Mouse (Mus musculus): ENCODE data around the gene Fgf7. TPM values are rescaled to one million over a fixed set of nuclear protein-coding genes. Genes with fewer than 3 reads are reported as not detected.

Gene Fgf7
- total and polyA plus RNA-seq, 3 experiments: not detected

GRCm38 (mm10) chr2:126045621-126046020 is 11.2 kb downstream of the Fgf7 start:
- Histone ChIP-seq H3K27me3 (ENCODE audit: control insufficient read depth in 1 of 2, insufficient read depth in 2 of 2, low read length in 2 of 2) (peaks cover 3 to 7% of the 10 kb centered on the region in 2 experiments), H3K27ac (ENCODE audit: control insufficient read depth, low read depth, low read length) (no peak overlapping the region), H3K9ac (ENCODE audit: control insufficient read depth, low read depth, low read length, poor library complexity, severe bottlenecking) (no peak overlapping the region), H3K4me3 (ENCODE audit: control insufficient read depth in 1 of 2, insufficient read depth in 1 of 2, low read depth in 2 of 2, low read length in 2 of 2) (no peak overlapping the region), H3K36me3 (ENCODE audit: control insufficient read depth in 1 of 2, insufficient read depth in 2 of 2, low read length in 2 of 2) (no peaks in the 10 kb centered on the region), H3K79me2 (ENCODE audit: control insufficient read depth, insufficient read depth, low read length, poor library complexity) (no peaks in the 10 kb centered on the region), H3K9me3 (replicated peaks; ENCODE audit: insufficient read depth, low read length) (no peaks in the 10 kb centered on the region), H3K4me1 (ENCODE audit: control insufficient read depth in 1 of 2, insufficient read depth in 2 of 2, low read length in 2 of 2) (no peaks in the 10 kb centered on the region)
- DNase-seq (ENCODE audit: low read depth, low spot score): no peak
- no peak for TF ChIP-seq TCF12 (IDR thresholded peaks at IDR 0.05; ENCODE audit: low read depth, low read length)
- TF ChIP-seq TAL1 (IDR thresholded peaks at IDR 0.05; ENCODE audit: low read length): no peak
- TF ChIP-seq POLR2AphosphoS5 (IDR thresholded peaks at IDR 0.05; ENCODE audit: borderline replicate concordance, low read depth, low read length): no peak
- no peak for TF ChIP-seq CTCF (IDR thresholded peaks at IDR 0.05 in 2 of 3, conservative IDR thresholded peaks at IDR 0.05 in 1 of 3; ENCODE audit: control insufficient read depth in 1 of 3, insufficient read depth in 1 of 3, low read depth in 2 of 3, low read length in 3 of 3, poor library complexity in 1 of 3, severe bottlenecking in 1 of 3)
- no peak for TF ChIP-seq MAZ (IDR thresholded peaks at IDR 0.05; ENCODE audit: low read depth, low read length)
- no peak for TF ChIP-seq USF1 (IDR thresholded peaks at IDR 0.05; ENCODE audit: low read depth, low read length)
- TF ChIP-seq CHD1 (IDR thresholded peaks at IDR 0.05; ENCODE audit: low read depth, low read length): no peak
- TF ChIP-seq ZMIZ1 (IDR thresholded peaks at IDR 0.05; ENCODE audit: low read depth, low read length): no peak
- no peak for TF ChIP-seq KAT2A (conservative IDR thresholded peaks at IDR 0.05; ENCODE audit: low read depth, low read length)

GRCm38 (mm10) chr2:126052749-126053557 is 18.5 kb downstream of the Fgf7 start:
- H3K4me1 ChIP-seq (ENCODE audit: control insufficient read depth in 1 of 2, insufficient read depth in 2 of 2, low read length in 2 of 2): no peaks in the 10 kb centered on the region
- no peak overlapping the region for H3K27ac ChIP-seq (ENCODE audit: control insufficient read depth, low read depth, low read length)
- H3K4me3 ChIP-seq (ENCODE audit: control insufficient read depth in 1 of 2, insufficient read depth in 1 of 2, low read depth in 2 of 2, low read length in 2 of 2): no peak overlapping the region
- H3K27me3 ChIP-seq (ENCODE audit: control insufficient read depth in 1 of 2, insufficient read depth in 2 of 2, low read length in 2 of 2): peaks cover 4 to 5% of the 10 kb centered on the region in 2 experiments
- no peaks in the 10 kb centered on the region for H3K36me3 ChIP-seq (ENCODE audit: control insufficient read depth in 1 of 2, insufficient read depth in 2 of 2, low read length in 2 of 2)
- H3K9me3 ChIP-seq (replicated peaks; ENCODE audit: insufficient read depth, low read length): no peaks in the 10 kb centered on the region
- no peak overlapping the region for H3K9ac ChIP-seq (ENCODE audit: control insufficient read depth, low read depth, low read length, poor library complexity, severe bottlenecking)
- DNase-seq (ENCODE audit: low read depth, low spot score): no peak
- H3K79me2 ChIP-seq (ENCODE audit: control insufficient read depth, insufficient read depth, low read length, poor library complexity): no peaks in the 10 kb centered on the region
- TF ChIP-seq SIN3A (IDR thresholded peaks at IDR 0.05; ENCODE audit: low read length): no peak
- no peak for TF ChIP-seq ZNF384 (IDR thresholded peaks at IDR 0.05; ENCODE audit: low read depth, low read length)
- no peak for TF ChIP-seq KAT2A (conservative IDR thresholded peaks at IDR 0.05; ENCODE audit: low read depth, low read length)
- TF ChIP-seq TCF12 (IDR thresholded peaks at IDR 0.05; ENCODE audit: low read depth, low read length): no peak
- no peak for TF ChIP-seq NRF1 (IDR thresholded peaks at IDR 0.05; ENCODE audit: insufficient read depth, low read depth, low read length, poor library complexity, severe bottlenecking)
- no peak for TF ChIP-seq ZKSCAN1 (IDR thresholded peaks at IDR 0.05; ENCODE audit: low read depth, low read length)
- no peak for TF ChIP-seq JUND (IDR thresholded peaks at IDR 0.05; ENCODE audit: low read depth, low read length)
- no peak for TF ChIP-seq ETS1 (IDR thresholded peaks at IDR 0.05; ENCODE audit: low read depth, low read length)
- TF ChIP-seq ZC3H11A (IDR thresholded peaks at IDR 0.05; ENCODE audit: low read depth, low read length): no peak
- TF ChIP-seq SMC3 (IDR thresholded peaks at IDR 0.05; ENCODE audit: low read depth, low read length): no peak
- no peak for TF ChIP-seq MEF2A (IDR thresholded peaks at IDR 0.05; ENCODE audit: extremely low read depth, insufficient replicate concordance, low read depth, low read length, poor library complexity, severe bottlenecking)
